Mouse (Mus musculus): ENCODE data around the gene 1810037I17Rik. TPM values are rescaled to one million over a fixed set of nuclear protein-coding genes. Genes with fewer than 3 reads are reported as not detected.

Gene 1810037I17Rik
- 10 to 100 TPM; 43.3 to 54.4 (median 47.0) TPM for total RNA-seq (2022)

GRCm38 (mm10) chr3:122924009-122924914, at the start of gene 1810037I17Rik:
Gene 1810037I17Rik, plus strand, starts transcription at chr3:122924203.
- DNase-seq (ENCODE audit: low spot score in 2 of 2): peak; percentile 95 to 97

- no peak for DNase-seq (ENCODE audit: low spot score in 2 of 2)
Measured at GRCm38 (mm10) chr3:122876870-122877269, 47.1 kb upstream of the 1810037I17Rik start.

GRCm38 (mm10) chr3:122877543-122877942, 46.5 kb upstream of the 1810037I17Rik start:
- no peak for DNase-seq (ENCODE audit: low spot score in 2 of 2)

- DNase-seq (ENCODE audit: low spot score in 2 of 2): no peak
Measured at GRCm38 (mm10) chr3:122878705-122879315, 45.2 kb upstream of the 1810037I17Rik start.

- DNase-seq (ENCODE audit: low spot score in 2 of 2): no peak
Measured at GRCm38 (mm10) chr3:122887505-122888301, 36.3 kb upstream of the 1810037I17Rik start.

GRCm38 (mm10) chr3:122888371-122888819, 35.6 kb upstream of the 1810037I17Rik start:
- no peak for DNase-seq (ENCODE audit: low spot score in 2 of 2)

- no peak for DNase-seq (ENCODE audit: low spot score in 2 of 2)
Measured at GRCm38 (mm10) chr3:122894772-122895171, 29.2 kb upstream of the 1810037I17Rik start, which contains the start of gene Fabp2. Gene Fabp2, plus strand, starts transcription at chr3:122895072.

GRCm38 (mm10) chr3:122895189-122895731, 28.7 kb upstream of the 1810037I17Rik start:
- DNase-seq (ENCODE audit: low spot score in 2 of 2): no peak

- DNase-seq (ENCODE audit: low spot score in 2 of 2): no peak
Measured at GRCm38 (mm10) chr3:122898254-122898653, 25.7 kb upstream of the 1810037I17Rik start.

GRCm38 (mm10) chr3:122903746-122904433, 20.1 kb upstream of the 1810037I17Rik start:
- peak in 1 of 2 experiments; percentile 9 for DNase-seq (ENCODE audit: low spot score in 2 of 2)

GRCm38 (mm10) chr3:122907841-122908240, 16.2 kb upstream of the 1810037I17Rik start:
- DNase-seq (ENCODE audit: low spot score in 2 of 2): no peak

GRCm38 (mm10) chr3:122915493-122915892, 8.5 kb upstream of the 1810037I17Rik start:
- DNase-seq (ENCODE audit: low spot score in 2 of 2): no peak

GRCm38 (mm10) chr3:122916191-122916680, 7.8 kb upstream of the 1810037I17Rik start:
- no peak for DNase-seq (ENCODE audit: low spot score in 2 of 2)

GRCm38 (mm10) chr3:122918672-122919071, 5.3 kb upstream of the 1810037I17Rik start:
- DNase-seq (ENCODE audit: low spot score in 2 of 2): no peak

- no peak for DNase-seq (ENCODE audit: low spot score in 2 of 2)
Measured at GRCm38 (mm10) chr3:122919260-122919659, 4.7 kb upstream of the 1810037I17Rik start, which contains the start of gene Gm10959. Gene Gm10959, minus strand, starts transcription at chr3:122919360.

GRCm38 (mm10) chr3:122920572-122921435, 3.2 kb upstream of the 1810037I17Rik start:
- DNase-seq (ENCODE audit: low spot score in 2 of 2): no peak

- no peak for DNase-seq (ENCODE audit: low spot score in 2 of 2)
Measured at GRCm38 (mm10) chr3:122921676-122922527, 2.1 kb upstream of the 1810037I17Rik start.

GRCm38 (mm10) chr3:122923147-122923546, 856 bp upstream of the 1810037I17Rik start:
- DNase-seq (ENCODE audit: low spot score in 2 of 2): no peak
